Mouse (Mus musculus) lung, postnatal 14 days (tissue): ENCODE measurements at regions not wholly inside any gene's neighbourhood (a gene's known extent, or its start where the extent isn't known, plus 50 kb on each side); places are given as distances from the start of the nearest gene placed in this dataset.
A peak's percentile ranks its signal among the peaks of the same experiment; 100 is the strongest.

Experiments used
- DNase-seq: peaks from one replicate; pipeline ENCODE4 v3.0.0; 2021

GRCm38 (mm10) chr19:21066432-21067113 is 112.6 kb upstream of the Tmc1 start:
- no peak for DNase-seq

- no peak for DNase-seq
Observed at GRCm38 (mm10) chr19:21064902-21065301, 110.9 kb upstream of the Tmc1 start.

GRCm38 (mm10) chr19:21053597-21054544 is 99.9 kb upstream of the Tmc1 start:
- no peak for DNase-seq

GRCm38 (mm10) chr19:21052771-21053170 is 98.8 kb upstream of the Tmc1 start:
- no peak for DNase-seq

GRCm38 (mm10) chr19:21051872-21052271 is 97.9 kb upstream of the Tmc1 start:
- DNase-seq: no peak

GRCm38 (mm10) chr19:21050994-21051721 is 97.2 kb upstream of the Tmc1 start:
- no peak for DNase-seq

- no peak for DNase-seq
Observed at GRCm38 (mm10) chr19:21049301-21049700, 95.3 kb upstream of the Tmc1 start.

GRCm38 (mm10) chr19:21045565-21045964 is 91.6 kb upstream of the Tmc1 start:
- no peak for DNase-seq

- DNase-seq: no peak
Observed at GRCm38 (mm10) chr19:21043958-21044357, 90.0 kb upstream of the Tmc1 start.

GRCm38 (mm10) chr19:21042536-21042935 is 88.5 kb upstream of the Tmc1 start:
- DNase-seq: no peak

GRCm38 (mm10) chr19:21037448-21038077 is 83.6 kb upstream of the Tmc1 start:
- DNase-seq: peak; percentile 41

- DNase-seq: peak; percentile 60
Observed at GRCm38 (mm10) chr19:21036507-21037425, 82.8 kb upstream of the Tmc1 start.

- DNase-seq: no peak
Observed at GRCm38 (mm10) chr19:21035505-21035904, 81.5 kb upstream of the Tmc1 start.

GRCm38 (mm10) chr19:21033991-21034390 is 80.0 kb upstream of the Tmc1 start:
- no peak for DNase-seq

GRCm38 (mm10) chr19:21032558-21032957 is 78.6 kb upstream of the Tmc1 start:
- DNase-seq: no peak

- peak; percentile 11 for DNase-seq
Observed at GRCm38 (mm10) chr19:21031768-21032308, 77.8 kb upstream of the Tmc1 start.

- no peak for DNase-seq
Observed at GRCm38 (mm10) chr19:21030971-21031370, 77.0 kb upstream of the Tmc1 start.

GRCm38 (mm10) chr19:21028981-21029380 is 75.0 kb upstream of the Tmc1 start:
- no peak for DNase-seq

GRCm38 (mm10) chr19:21012391-21012790 is 58.4 kb upstream of the Tmc1 start:
- DNase-seq: no peak

- DNase-seq: no peak
Observed at GRCm38 (mm10) chr19:21009607-21010006, 55.6 kb upstream of the Tmc1 start.

- no peak for DNase-seq
Observed at GRCm38 (mm10) chr19:21004411-21004810, 50.4 kb upstream of the Tmc1 start.
